Mouse (Mus musculus): ENCODE measurements around the gene Ispd.

GRCm38 (mm10) chr12:36662496-36662895 lies 281.2 kb downstream of the Ispd start:
- TF ChIP-seq CTCF (IDR thresholded peaks at IDR 0.05; ENCODE audit: extremely low read depth, insufficient read depth, low read length) = no peak
- no peak for TF ChIP-seq POLR2A (IDR thresholded peaks at IDR 0.05; ENCODE audit: extremely low read depth, insufficient read depth, low read length)
